Mouse (Mus musculus) spleen, adult 2 months (tissue): ENCODE measurements around the gene Tbxas1.

ENCODE experiments used
- CTCF ChIP-seq: fragments of 200-500 bp; IDR thresholded peaks from 2 replicates; pipeline ENCODE4 v1.5.1; 2011; ENCODE audit warnings: mild to moderate bottlenecking, inconsistent platforms; ENCODE audit not compliant: insufficient read depth, insufficient read length, insufficient replicate concordance; ENCODE audit errors: extremely low read depth
- POLR2A ChIP-seq: fragments of 200-500 bp; IDR thresholded peaks from 2 replicates; pipeline ENCODE4 v1.6.1; 2011; ENCODE audit warnings: low read depth, low read length, inconsistent platforms

GRCm38 (mm10) chr6:38916571-38916970 lies 41.4 kb downstream of the Tbxas1 start:
- TF ChIP-seq POLR2A: no peak
- TF ChIP-seq CTCF: no peak
